Mouse (Mus musculus): Measurements from ENCODE around the gene Pou2f2. TPM values are rescaled to one million over a fixed set of nuclear protein-coding genes. Genes with fewer than 3 reads are reported as not detected.

The Pou2f2 gene
- total and polyA plus RNA-seq, 2 experiments from 2014 or later = 9.0 to 35.9 TPM

- no peak for ATAC-seq (ENCODE audit: low FRiP score)
- no peak for TF ChIP-seq CTCF (IDR thresholded peaks at IDR 0.05)
- Histone ChIP-seq H3K4me3 (ENCODE audit: low read depth, low read length) (no peak overlapping the region), H3K36me3 (ENCODE audit: insufficient read depth, low read length) (no peaks in the 10 kb centered on the region), H3K4me2 (ENCODE audit: low read depth, low read length, poor library complexity, severe bottlenecking) (no peak overlapping the region), H3K9me3 (ENCODE audit: low read length) (no peaks in the 10 kb centered on the region), H3K27me3 (ENCODE audit: insufficient read depth, low read length) (no peaks in the 10 kb centered on the region), H3K27ac (ENCODE audit: low read depth, low read length) (no peak overlapping the region; the same call in 1 of the 2 replicates), H3K4me1 (ENCODE audit: insufficient read depth, low read length) (peaks cover 12% of the 10 kb centered on the region), H3K9ac (replicated peaks; ENCODE audit: low read length, poor library complexity, severe bottlenecking) (no peak overlapping the region)
- WGBS = 30% methylated on average over 10 of the region's 11 CpGs
- DNase-seq (ENCODE audit: low spot score) = peak; percentile 58
Measured at GRCm38 (mm10) chr7:25174343-25174742, 5.2 kb downstream of the Pou2f2 start.

- no peak for DNase-seq (ENCODE audit: low spot score)
- 12% methylated on average over 5 of the region's 5 CpGs for WGBS
- ATAC-seq (ENCODE audit: low FRiP score) = no peak
- Histone ChIP-seq H3K9ac (replicated peaks; ENCODE audit: low read length, poor library complexity, severe bottlenecking) (no peak overlapping the region), H3K9me3 (ENCODE audit: low read length) (no peaks in the 10 kb centered on the region), H3K4me3 (ENCODE audit: low read depth, low read length) (no peak overlapping the region), H3K4me1 (ENCODE audit: insufficient read depth, low read length) (peaks cover 11% of the 10 kb centered on the region), H3K27ac (ENCODE audit: low read depth, low read length) (no peak overlapping the region), H3K4me2 (ENCODE audit: low read depth, low read length, poor library complexity, severe bottlenecking) (no peak overlapping the region), H3K36me3 (ENCODE audit: insufficient read depth, low read length) (no peaks in the 10 kb centered on the region), H3K27me3 (ENCODE audit: insufficient read depth, low read length) (no peaks in the 10 kb centered on the region)
- TF ChIP-seq CTCF (IDR thresholded peaks at IDR 0.05) = no peak
Measured at GRCm38 (mm10) chr7:25172669-25173068, 6.9 kb downstream of the Pou2f2 start.

DNA sequence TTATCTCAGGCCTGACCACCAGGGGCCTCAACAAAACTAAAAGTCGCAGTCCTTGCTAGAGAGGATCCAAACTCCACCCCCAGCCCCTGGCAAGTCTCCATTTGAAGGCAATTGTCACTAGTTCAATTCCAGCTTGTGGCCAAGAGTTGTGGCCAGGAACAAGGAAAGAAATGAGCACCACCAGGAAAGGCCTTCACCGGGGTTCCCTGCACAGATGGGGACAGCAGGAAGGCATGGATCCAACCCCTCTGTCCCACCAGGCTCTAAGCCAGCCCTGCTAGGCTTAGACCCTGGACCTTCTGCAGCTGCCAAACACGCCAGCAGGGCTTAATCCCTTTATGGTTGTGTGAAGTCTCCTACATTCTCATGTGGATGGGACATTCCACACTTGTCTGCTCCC lies 8.9 kb downstream of the Pou2f2 start:
- DNase-seq (ENCODE audit: low spot score) (peak; percentile 63), ATAC-seq (ENCODE audit: low FRiP score) (no peak)
- WGBS = 25% methylated on average over 3 of the region's 3 CpGs
- Histone ChIP-seq H3K4me2 (ENCODE audit: low read depth, low read length, poor library complexity, severe bottlenecking) (no peak overlapping the region), H3K36me3 (ENCODE audit: insufficient read depth, low read length) (no peaks in the 10 kb centered on the region), H3K27ac (ENCODE audit: low read depth, low read length) (no peak overlapping the region), H3K9me3 (ENCODE audit: low read length) (no peaks in the 10 kb centered on the region), H3K27me3 (ENCODE audit: insufficient read depth, low read length) (no peaks in the 10 kb centered on the region), H3K4me1 (ENCODE audit: insufficient read depth, low read length) (peaks cover 5% of the 10 kb centered on the region; the same call in 1 of the 2 replicates), H3K9ac (replicated peaks; ENCODE audit: low read length, poor library complexity, severe bottlenecking) (no peak overlapping the region), H3K4me3 (ENCODE audit: low read depth, low read length) (no peak overlapping the region)
- TF ChIP-seq CTCF (IDR thresholded peaks at IDR 0.05) = no peak

DNA sequence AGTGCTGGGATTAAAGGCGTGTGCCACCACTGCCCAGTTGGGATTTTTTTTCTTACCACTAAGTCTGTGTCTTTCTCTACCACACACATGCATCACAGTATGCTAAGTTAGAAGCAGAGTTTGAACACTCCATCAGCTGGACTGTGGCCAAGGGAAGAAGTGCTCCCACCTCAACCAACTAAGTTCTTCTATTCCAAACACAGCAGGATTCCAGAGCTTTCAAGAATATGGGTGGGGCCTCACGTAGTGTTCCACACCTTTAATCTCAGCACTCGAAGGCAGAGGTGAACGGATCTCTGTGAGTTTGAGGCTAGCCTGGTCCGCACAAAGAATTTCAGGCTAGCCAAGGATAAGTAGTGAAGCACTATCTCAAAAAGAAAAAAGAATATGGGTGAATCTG lies 13.4 kb downstream of the Pou2f2 start:
- no peaks in the 10 kb centered on the region for H3K36me3 ChIP-seq (ENCODE audit: insufficient read depth, low read length)
- no peaks in the 10 kb centered on the region for H3K27me3 ChIP-seq (ENCODE audit: insufficient read depth, low read length)
- no peak overlapping the region for H3K4me3 ChIP-seq (ENCODE audit: low read depth, low read length)
- H3K4me1 ChIP-seq (ENCODE audit: insufficient read depth, low read length) = no peaks in the 10 kb centered on the region
- H3K4me2 ChIP-seq (ENCODE audit: low read depth, low read length, poor library complexity, severe bottlenecking) = no peak overlapping the region
- H3K9ac ChIP-seq (replicated peaks; ENCODE audit: low read length, poor library complexity, severe bottlenecking) = no peak overlapping the region
- no peak overlapping the region for H3K27ac ChIP-seq (ENCODE audit: low read depth, low read length)
- 80% methylated on average over 5 of the region's 5 CpGs for WGBS
- no peaks in the 10 kb centered on the region for H3K9me3 ChIP-seq (ENCODE audit: low read length)
- DNase-seq (ENCODE audit: low spot score) (no peak), ATAC-seq (ENCODE audit: low FRiP score) (no peak)
- TF ChIP-seq CTCF (IDR thresholded peaks at IDR 0.05) = no peak

DNA sequence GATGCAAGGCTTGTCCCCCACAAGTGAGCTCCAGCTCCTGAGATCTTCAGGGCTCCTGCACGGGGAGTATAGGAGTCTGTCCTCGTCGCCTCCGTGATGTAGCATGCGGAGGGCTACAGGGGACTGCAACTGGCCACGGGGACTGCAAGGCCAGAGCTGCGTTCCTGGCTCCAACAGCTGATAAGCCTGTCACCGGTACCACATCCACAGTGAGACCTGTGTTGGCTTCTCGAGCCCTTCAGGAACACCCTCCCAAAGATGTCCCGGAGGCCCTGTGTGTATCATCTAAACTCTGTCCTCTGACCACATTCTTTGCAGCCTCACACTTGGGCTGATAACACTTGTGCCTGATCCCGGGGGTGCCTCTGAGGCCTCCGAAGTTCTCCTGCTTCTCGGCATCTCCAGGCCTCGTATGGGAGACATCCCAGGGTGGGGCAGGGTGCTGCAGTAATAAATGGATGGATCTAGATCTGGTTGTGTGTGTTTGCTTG lies 23.3 kb downstream of the Pou2f2 start:
- Histone ChIP-seq H3K4me3 (ENCODE audit: low read depth, low read length) (no peak overlapping the region), H3K27me3 (ENCODE audit: insufficient read depth, low read length) (no peaks in the 10 kb centered on the region), H3K9ac (replicated peaks; ENCODE audit: low read length, poor library complexity, severe bottlenecking) (no peak overlapping the region), H3K4me2 (ENCODE audit: low read depth, low read length, poor library complexity, severe bottlenecking) (no peak overlapping the region), H3K4me1 (ENCODE audit: insufficient read depth, low read length) (peaks cover 15% of the 10 kb centered on the region), H3K9me3 (ENCODE audit: low read length) (no peaks in the 10 kb centered on the region), H3K27ac (ENCODE audit: low read depth, low read length) (no peak overlapping the region), H3K36me3 (ENCODE audit: insufficient read depth, low read length) (no peaks in the 10 kb centered on the region)
- TF ChIP-seq CTCF (IDR thresholded peaks at IDR 0.05) = no peak
- WGBS = 45% methylated on average over 14 of the region's 14 CpGs
- DNase-seq (ENCODE audit: low spot score) (no peak), ATAC-seq (ENCODE audit: low FRiP score) (no peak)

GRCm38 (mm10) chr7:25155469-25156157 lies 23.9 kb downstream of the Pou2f2 start:
- peaks cover 21% of the 10 kb centered on the region for H3K4me1 ChIP-seq (ENCODE audit: insufficient read depth, low read length)

More at GRCm38 (mm10) chr7:25155469-25156157, 23.9 kb downstream of the Pou2f2 start:
- no peak for ATAC-seq (ENCODE audit: low FRiP score)
- H3K9ac ChIP-seq (replicated peaks; ENCODE audit: low read length, poor library complexity, severe bottlenecking) = 0 out of 2 replicates have a peak overlapping the region, but pooled peaks have one; percentile 19
- no peaks in the 10 kb centered on the region for H3K9me3 ChIP-seq (ENCODE audit: low read length)
- no peak for DNase-seq (ENCODE audit: low spot score)
- H3K4me3 ChIP-seq (ENCODE audit: low read depth, low read length) = no peak overlapping the region
- no peak overlapping the region for H3K4me2 ChIP-seq (ENCODE audit: low read depth, low read length, poor library complexity, severe bottlenecking)
- TF ChIP-seq CTCF (IDR thresholded peaks at IDR 0.05) = no peak
- H3K36me3 ChIP-seq (ENCODE audit: insufficient read depth, low read length) = no peaks in the 10 kb centered on the region
- 23% methylated on average over 17 of the region's 17 CpGs for WGBS
- H3K27me3 ChIP-seq (ENCODE audit: insufficient read depth, low read length) = no peaks in the 10 kb centered on the region
- no peak overlapping the region for H3K27ac ChIP-seq (ENCODE audit: low read depth, low read length)
